Mouse (Mus musculus) MEL (cell line): ENCODE results near the gene Dnah6.

Source experiments
- E2F4 ChIP-seq: IDR thresholded peaks from 2 replicates; pipeline ENCODE4 v1.6.1; 2011; ENCODE audit warnings: low read depth, low read length, improper control_type of control experiment, borderline replicate concordance
- MAZ ChIP-seq: IDR thresholded peaks from 2 replicates; pipeline ENCODE4 v1.6.1; 2012; ENCODE audit warnings: low read depth, mild to moderate bottlenecking, inconsistent platforms, low read length, improper control_type of control experiment
- NELFE ChIP-seq: IDR thresholded peaks from 2 replicates; pipeline ENCODE4 v1.6.1; 2011; ENCODE audit warnings: low read depth, low read length, improper control_type of control experiment
- POLR2A ChIP-seq, 2 experiments: IDR thresholded peaks; 2 replicates each; pipeline ENCODE4 v1.6.1; 2011 to 2012; ENCODE audit warnings: low read length in 2 of 2, mild to moderate bottlenecking in 2 of 2, control low read depth in 1 of 2, improper control_type of control experiment in 1 of 2, low read depth in 1 of 2, moderate library complexity in 1 of 2; ENCODE audit not compliant: control insufficient read depth in 1 of 2, insufficient read depth in 1 of 2, poor library complexity in 1 of 2
- ZKSCAN1 ChIP-seq: IDR thresholded peaks from 2 replicates; pipeline ENCODE4 v1.6.1; 2012; ENCODE audit warnings: low read depth, mild to moderate bottlenecking, inconsistent platforms, low read length, improper control_type of control experiment, moderate library complexity

DNA sequence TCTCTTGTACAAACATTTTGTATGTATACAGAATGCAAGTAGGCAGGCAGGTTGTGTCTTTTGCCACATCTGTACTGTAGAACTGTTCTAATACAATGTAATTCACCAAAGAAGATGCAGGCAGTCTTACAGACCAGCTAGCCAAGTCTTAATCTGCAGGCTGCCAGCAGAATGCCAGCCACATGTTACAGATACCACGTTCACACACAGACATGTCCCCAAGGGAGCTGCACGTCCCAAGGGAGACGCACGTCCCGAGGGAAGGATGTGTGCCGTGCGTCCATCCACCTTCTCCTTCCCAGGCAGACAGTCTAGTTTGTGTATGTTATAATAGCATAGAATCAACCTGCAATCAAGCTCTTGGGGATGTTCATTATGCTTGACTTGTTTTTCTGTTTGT lies 35.6 kb upstream of the Dnah6 start:
- TF ChIP-seq MAZ (no peak), E2F4 (no peak), ZKSCAN1 (no peak), POLR2A (IDR thresholded peaks at IDR 0.05; ENCODE audit: control insufficient read depth in 1 of 2, insufficient read depth in 1 of 2, low read depth in 1 of 2, low read length in 2 of 2, poor library complexity in 1 of 2) (no peak), NELFE (no peak)
